Mouse (Mus musculus) kidney, embryonic 14.5 days (tissue): ENCODE measurements around the gene Mettl26. TPM values are rescaled to one million over a fixed set of nuclear protein-coding genes. Genes with fewer than 3 reads are reported as not detected.

Experiments
- ATAC-seq: fragments of 200-750 bp; cut with Nextera tagmentation; 2 replicates; pipeline ENCODE4 v1.8.0; 2017; ENCODE audit warnings: moderate number of reproducible peaks, mild to moderate bottlenecking, moderate TSS enrichment, moderate library complexity; ENCODE audit not compliant: low FRiP score, low TSS enrichment
- H3K27ac ChIP-seq: fragments of 300-500 bp; sonication (generic); 2 replicates; pipeline ENCODE4 v1.5.1; 2014; ENCODE audit warnings: low read depth, mild to moderate bottlenecking, low read length, moderate library complexity, mixed read lengths
- H3K27me3 ChIP-seq: fragments of 300-500 bp; sonication (generic); 2 replicates; pipeline ENCODE4 v1.6.1; 2014; ENCODE audit warnings: mild to moderate bottlenecking, low read length; ENCODE audit not compliant: control insufficient read depth, insufficient read depth
- H3K36me3 ChIP-seq: fragments of 300-500 bp; sonication (generic); 2 replicates; pipeline ENCODE4 v1.6.1; 2014; ENCODE audit warnings: low read length, mixed read lengths; ENCODE audit not compliant: control insufficient read depth, insufficient read depth
- H3K4me1 ChIP-seq: fragments of 300-500 bp; sonication (generic); 2 replicates; pipeline ENCODE4 v1.6.1; 2014; ENCODE audit warnings: low read length, mixed read lengths; ENCODE audit not compliant: control insufficient read depth, insufficient read depth
- H3K4me2 ChIP-seq: fragments of 300-500 bp; sonication (generic); replicated peaks from 2 replicates; pipeline ENCODE4 v1.6.1; 2014; ENCODE audit warnings: low read depth, mild to moderate bottlenecking, low read length
- H3K4me3 ChIP-seq: fragments of 300-500 bp; sonication (generic); 2 replicates; pipeline ENCODE4 v1.5.1; 2014; ENCODE audit warnings: mild to moderate bottlenecking, low read length
- H3K9ac ChIP-seq: fragments of 300-500 bp; sonication (generic); 2 replicates; pipeline ENCODE4 v1.6.1; 2014; ENCODE audit warnings: low read depth, mild to moderate bottlenecking, low read length, moderate library complexity
- H3K9me3 ChIP-seq: fragments of 300-500 bp; sonication (generic); 2 replicates; pipeline ENCODE4 v1.6.1; 2016; ENCODE audit warnings: low read length; ENCODE audit not compliant: control insufficient read depth
- WGBS: fragments of 180-500 bp; shearing (Covaris S2); extraction: QIAGEN DNeasy Blood & Tissue Kit; methylation state at CpG from one replicate; pipeline ENCODE4 v1.1.7; 2014; 5-methylcytosine and 5-hydroxymethylcytosine counted together
- polyA plus RNA-seq: library from polyadenylated mRNA; unstranded; fragments of >200 nt; fragmentation: Nextera tagmentation; extraction: Ambion mirVana; gene quantifications from 2 replicates; pipeline ENCODE4 v1.2.1, GENCODE M21; 2014

The Mettl26 gene
- 83.9 and 85.3 TPM in 2 replicates for polyA plus RNA-seq

DNA sequence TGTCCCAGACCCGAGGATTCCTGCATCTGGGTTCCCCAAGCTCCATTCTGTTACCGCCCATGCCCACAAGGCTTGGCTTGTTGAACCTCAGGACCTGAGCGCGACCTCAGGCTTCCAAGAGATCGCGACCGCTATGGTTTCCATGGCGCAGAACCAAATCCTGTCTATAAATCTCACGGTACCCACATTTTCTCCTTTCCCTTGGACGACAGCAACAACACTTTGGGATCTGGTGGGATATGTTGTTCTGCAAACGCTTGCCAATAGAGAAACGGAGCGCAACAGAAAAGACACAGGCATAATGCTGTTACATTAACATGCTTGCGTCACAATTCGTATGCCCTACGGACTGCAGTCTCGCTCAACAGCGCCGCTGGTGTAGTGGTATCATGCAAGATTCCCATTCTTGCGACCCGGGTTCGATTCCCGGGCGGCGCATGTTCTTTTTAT lies at the start of gene Mettl26:
Gene Mettl26 (plus strand): TSS at position 354 of the 450 bp plus-strand sequence.
- Histone ChIP-seq H3K9me3 (no peaks in the 10 kb centered on the region), H3K4me1 (peaks cover 16% of the 10 kb centered on the region; the same call in 1 of the 2 replicates), H3K9ac (peak within 1 kb of the TSS; percentile 75), H3K27me3 (no peaks in the 10 kb centered on the region), H3K4me3 (peak within 1 kb of the TSS; percentile 69), H3K27ac (peak within 1 kb of the TSS; percentile 93), H3K4me2 (peak within 1 kb of the TSS; percentile 73), H3K36me3 (peaks cover 17% of the 10 kb centered on the region)
- WGBS, result under 1% methylated on average over 25 of the region's 25 CpGs
- peak; percentile 72 for ATAC-seq

DNA sequence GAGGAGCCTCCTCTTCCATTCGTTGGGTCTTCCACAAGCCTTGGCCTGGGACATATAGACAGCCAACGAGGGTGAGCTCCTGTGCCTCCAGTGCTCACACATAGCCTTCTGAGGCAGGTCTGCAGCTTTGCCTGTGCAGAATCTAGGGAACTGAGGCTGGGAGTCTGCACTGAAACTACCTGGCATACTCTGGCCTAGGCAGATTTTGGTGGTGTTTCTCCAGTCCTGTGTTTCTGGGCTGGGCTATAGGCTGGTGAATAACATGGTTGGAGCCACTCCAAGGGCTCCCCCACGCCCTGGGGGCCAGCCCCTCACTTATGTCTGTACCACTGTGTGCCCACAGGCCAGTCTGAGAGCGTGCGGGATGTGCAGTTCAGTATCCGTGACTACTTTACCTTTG lies 49.6 kb upstream of the Mettl26 start:
- H3K27me3 ChIP-seq, result peaks cover 2% of the 10 kb centered on the region
- no peaks in the 10 kb centered on the region for H3K9me3 ChIP-seq
- no peak overlapping the region for H3K4me2 ChIP-seq
- no peak overlapping the region for H3K27ac ChIP-seq
- H3K9ac ChIP-seq, result no peak overlapping the region
- peaks cover 26% of the 10 kb centered on the region for H3K4me1 ChIP-seq
- 87% methylated on average over 6 of the region's 6 CpGs for WGBS
- H3K36me3 ChIP-seq, result peaks cover 35% of the 10 kb centered on the region
- no peak overlapping the region for H3K4me3 ChIP-seq
- no peak for ATAC-seq

DNA sequence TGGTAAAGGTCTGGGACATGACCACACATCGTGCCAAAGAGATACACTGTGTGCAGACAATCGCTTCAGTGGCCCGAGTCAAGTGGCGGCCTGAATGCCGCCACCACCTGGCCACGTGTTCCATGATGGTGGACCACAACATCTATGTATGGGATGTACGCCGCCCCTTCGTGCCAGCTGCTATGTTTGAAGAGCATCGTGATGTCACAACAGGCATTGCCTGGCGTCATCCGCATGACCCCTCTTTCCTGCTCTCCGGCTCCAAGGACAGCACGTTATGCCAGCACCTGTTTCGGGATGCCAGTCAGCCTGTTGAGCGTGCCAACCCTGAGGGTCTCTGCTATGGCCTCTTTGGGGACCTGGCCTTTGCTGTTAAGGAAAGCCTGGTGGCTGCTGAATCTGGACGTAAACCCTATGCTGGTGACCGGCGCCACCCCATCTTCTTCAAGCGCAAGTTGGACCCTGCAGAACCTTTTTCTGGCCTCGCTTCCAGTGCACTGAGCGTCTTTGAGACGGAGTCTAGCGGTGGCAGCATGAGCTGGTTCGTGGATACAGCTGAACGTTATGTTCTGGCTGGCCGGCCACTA lies 48.8 kb upstream of the Mettl26 start:
- Histone ChIP-seq H3K9ac (no peak overlapping the region), H3K4me3 (no peak overlapping the region), H3K4me1 (peaks cover 33% of the 10 kb centered on the region), H3K9me3 (no peaks in the 10 kb centered on the region), H3K27me3 (no peaks in the 10 kb centered on the region), H3K4me2 (no peak overlapping the region), H3K27ac (no peak overlapping the region), H3K36me3 (peaks cover 43% of the 10 kb centered on the region)
- ATAC-seq, result no peak
- 96% methylated on average over 27 of the region's 27 CpGs for WGBS

DNA sequence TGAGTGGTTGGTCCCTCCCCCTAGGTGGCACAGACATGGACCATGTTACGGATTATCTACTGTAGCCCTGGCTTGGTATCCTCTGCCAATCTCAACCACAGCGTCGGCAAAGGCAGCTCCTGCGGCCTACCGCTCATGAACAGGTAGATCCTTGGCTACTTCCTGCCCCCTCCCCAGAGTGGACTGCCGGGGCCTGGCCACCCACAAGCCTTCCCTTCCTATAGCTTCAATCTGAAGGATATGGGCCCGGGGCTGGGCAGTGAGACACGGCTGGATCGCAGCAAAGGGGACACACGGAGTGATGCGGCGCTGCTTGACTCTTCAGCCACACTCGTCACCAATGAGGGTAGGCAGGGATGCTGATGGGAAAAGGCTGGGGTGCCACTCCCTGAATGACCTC lies 47.9 kb upstream of the Mettl26 start:
- Histone ChIP-seq H3K27me3 (no peaks in the 10 kb centered on the region), H3K27ac (no peak overlapping the region), H3K36me3 (peaks cover 49% of the 10 kb centered on the region), H3K9ac (no peak overlapping the region), H3K9me3 (no peaks in the 10 kb centered on the region), H3K4me3 (no peak overlapping the region), H3K4me2 (no peak overlapping the region), H3K4me1 (peaks cover 42% of the 10 kb centered on the region)
- ATAC-seq, result no peak
- WGBS, result 94% methylated on average over 13 of the region's 13 CpGs

DNA sequence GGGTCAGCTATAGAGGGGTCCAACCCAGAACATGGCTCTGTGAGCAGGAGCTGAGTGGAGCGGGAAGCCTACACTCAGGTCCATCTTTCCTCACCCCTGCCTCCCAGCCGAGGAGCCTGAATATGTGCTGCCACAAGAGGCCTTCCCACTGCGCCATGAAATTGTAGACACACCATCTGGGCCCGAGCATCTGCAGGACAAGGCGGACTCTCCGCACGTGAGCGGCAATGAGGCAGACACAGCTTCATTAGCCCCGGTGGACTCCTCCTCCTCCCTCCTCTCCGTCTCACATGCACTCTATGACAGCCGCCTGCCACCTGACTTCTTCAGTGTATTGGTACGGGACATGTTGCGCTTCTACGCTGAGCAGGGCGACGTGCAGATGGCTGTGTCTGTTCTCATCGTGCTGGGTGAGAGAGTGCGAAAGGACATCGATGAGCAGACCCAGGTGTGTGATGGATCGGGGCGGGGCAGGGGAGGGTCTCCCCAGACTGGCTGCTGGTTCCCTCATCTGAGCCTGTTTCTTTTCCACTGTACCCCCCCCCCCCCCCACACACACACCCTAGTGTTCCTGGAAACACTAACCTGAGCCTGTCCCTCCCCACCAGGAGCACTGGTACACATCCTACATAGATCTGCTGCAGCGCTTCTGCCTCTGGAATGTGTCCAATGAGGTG lies 47.2 kb upstream of the Mettl26 start:
- peak overlapping the region; percentile 77; the same call in 1 of the 2 replicates for H3K9ac ChIP-seq
- no peak overlapping the region for H3K27ac ChIP-seq
- no peak overlapping the region for H3K4me3 ChIP-seq
- H3K4me1 ChIP-seq, result peaks cover 42% of the 10 kb centered on the region
- H3K36me3 ChIP-seq, result peaks cover 49% of the 10 kb centered on the region
- H3K4me2 ChIP-seq, result peak overlapping the region; percentile 77
- no peak for ATAC-seq
- H3K27me3 ChIP-seq, result no peaks in the 10 kb centered on the region
- H3K9me3 ChIP-seq, result no peaks in the 10 kb centered on the region
- WGBS, result 94% methylated on average over 22 of the region's 22 CpGs

DNA sequence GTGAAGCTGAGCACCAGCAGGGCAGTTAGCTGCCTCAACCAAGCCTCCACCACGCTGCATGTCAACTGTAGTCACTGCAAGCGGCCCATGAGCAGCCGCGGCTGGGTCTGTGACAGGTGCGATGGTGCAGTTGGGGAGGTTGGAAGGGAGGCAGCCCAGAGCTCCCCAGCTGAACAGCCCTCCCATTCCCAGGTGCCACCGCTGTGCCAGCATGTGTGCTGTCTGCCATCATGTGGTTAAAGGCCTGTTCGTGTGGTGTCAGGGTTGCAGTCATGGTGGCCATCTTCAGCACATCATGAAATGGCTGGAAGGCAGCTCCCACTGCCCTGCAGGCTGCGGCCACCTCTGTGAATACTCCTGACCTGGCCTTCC lies 46.7 kb upstream of the Mettl26 start:
- H3K4me1 ChIP-seq, result peaks cover 42% of the 10 kb centered on the region
- no peaks in the 10 kb centered on the region for H3K27me3 ChIP-seq
- H3K27ac ChIP-seq, result peak overlapping the region; percentile 92
- H3K4me3 ChIP-seq, result peak overlapping the region; percentile 68
- H3K9ac ChIP-seq, result peak overlapping the region; percentile 77
- H3K9me3 ChIP-seq, result no peaks in the 10 kb centered on the region
- peaks cover 49% of the 10 kb centered on the region for H3K36me3 ChIP-seq
- no peak for ATAC-seq
- WGBS, result 84% methylated on average over 8 of the region's 8 CpGs
- H3K4me2 ChIP-seq, result peak overlapping the region; percentile 77

DNA sequence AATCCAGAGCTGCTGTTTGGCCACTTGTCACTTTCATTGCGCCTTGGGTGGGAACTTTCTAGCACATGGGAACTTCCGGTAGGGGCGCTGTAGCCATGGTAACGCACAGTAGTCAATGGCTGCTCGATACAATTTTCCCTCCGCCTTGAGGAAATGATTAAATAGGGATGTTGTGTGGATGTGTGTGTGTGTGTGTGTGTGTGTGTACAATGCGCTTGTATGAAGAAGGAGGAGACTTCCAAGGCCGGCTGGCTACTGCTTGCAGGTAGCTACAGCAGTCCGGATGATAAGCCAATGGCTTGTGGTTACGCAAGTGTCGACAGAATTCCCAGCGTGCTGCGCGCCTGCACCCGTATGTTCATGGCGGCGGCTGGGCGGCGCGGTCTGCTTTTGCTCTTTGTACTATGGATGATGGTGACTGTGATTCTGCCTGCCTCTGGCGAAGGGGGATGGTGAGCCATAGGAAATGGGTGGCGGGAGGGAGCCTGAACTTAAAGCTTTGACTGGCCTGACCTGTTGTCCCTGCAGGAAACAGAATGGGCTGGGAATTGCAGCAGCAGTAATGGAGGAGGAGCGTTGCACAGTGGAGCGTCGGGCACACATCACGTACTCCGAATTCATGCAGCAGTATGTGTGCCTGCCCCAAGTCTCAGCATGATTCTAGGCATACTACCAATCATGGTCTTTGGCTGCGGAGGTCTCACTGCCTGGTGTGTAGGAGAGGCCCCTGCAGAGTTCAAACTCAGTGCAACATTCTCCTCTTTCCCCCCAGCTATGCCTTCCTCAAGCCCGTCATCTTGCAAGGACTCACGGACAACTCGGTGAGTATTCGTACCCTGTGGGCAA lies 45.9 kb upstream of the Mettl26 start, which contains the start of gene Jmjd8:
Gene Jmjd8 (plus strand): TSS at position 156 of the 846 bp plus-strand sequence.
- WGBS, result under 1% methylated on average over 32 of the region's 32 CpGs
- Histone ChIP-seq H3K9ac (peak within 1 kb of the TSS; percentile 77), H3K9me3 (no peaks in the 10 kb centered on the region), H3K4me1 (peaks cover 42% of the 10 kb centered on the region), H3K4me2 (peak within 1 kb of the TSS; percentile 77), H3K27me3 (no peaks in the 10 kb centered on the region), H3K4me3 (peak within 1 kb of the TSS; percentile 68), H3K27ac (peak within 1 kb of the TSS; percentile 92), H3K36me3 (peaks cover 49% of the 10 kb centered on the region)
- peak; percentile 21 for ATAC-seq

DNA sequence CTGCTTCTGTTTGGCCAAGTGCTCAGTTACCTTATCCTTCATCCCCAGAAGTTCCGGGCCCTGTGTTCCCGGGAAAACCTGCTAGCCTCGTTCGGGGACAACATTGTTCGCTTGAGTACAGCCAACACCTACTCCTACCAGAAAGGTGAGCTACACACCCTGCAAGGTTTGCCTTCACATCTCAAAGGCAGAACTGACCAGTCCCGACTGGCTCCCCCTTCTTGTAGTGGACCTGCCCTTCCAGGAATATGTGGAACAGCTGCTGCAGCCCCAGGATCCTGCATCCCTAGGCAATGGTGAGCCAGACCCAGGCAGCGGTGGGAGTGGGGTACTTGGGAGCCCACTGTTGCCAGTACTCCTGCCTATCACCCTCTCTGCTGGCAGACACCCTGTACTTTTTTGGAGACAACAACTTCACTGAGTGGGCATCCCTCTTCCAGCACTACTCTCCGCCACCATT lies 45.3 kb upstream of the Mettl26 start:
- Histone ChIP-seq H3K27me3 (no peaks in the 10 kb centered on the region), H3K9ac (peak overlapping the region; percentile 77), H3K36me3 (peaks cover 49% of the 10 kb centered on the region), H3K4me3 (peak overlapping the region; percentile 68), H3K4me2 (peak overlapping the region; percentile 77), H3K27ac (peak overlapping the region; percentile 92), H3K9me3 (no peaks in the 10 kb centered on the region), H3K4me1 (peaks cover 42% of the 10 kb centered on the region)
- ATAC-seq, result no peak
- WGBS, result 35% methylated on average over 8 of the region's 8 CpGs
